Mouse (Mus musculus): ENCODE measurements around the gene Kcnk13. TPM values are rescaled to one million over a fixed set of nuclear protein-coding genes. Genes with fewer than 3 reads are reported as not detected.

Gene Kcnk13
- polyA plus RNA-seq, 1 experiment from 2014 or later: 0.45 TPM

DNA sequence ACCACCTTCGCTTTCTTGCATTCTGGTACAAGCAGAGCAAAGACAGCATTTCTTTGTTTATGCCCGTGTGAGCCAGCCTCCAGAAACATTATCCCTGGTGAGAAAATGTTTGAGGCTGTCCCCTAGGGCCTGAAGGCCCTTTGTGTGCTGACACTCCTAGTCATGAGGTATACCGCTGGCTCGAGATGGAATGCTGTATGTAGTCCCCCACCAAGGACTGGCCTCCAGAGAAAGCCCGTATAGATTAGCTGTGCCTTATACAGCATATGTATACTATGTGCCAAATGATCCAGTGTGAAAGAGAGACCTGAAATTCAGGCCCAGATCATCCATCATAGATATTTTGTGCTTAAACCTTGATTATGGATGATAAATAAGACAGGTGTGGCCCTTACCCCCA lies 40.6 kb upstream of the Kcnk13 start:
- Histone ChIP-seq H3K4me3 (ENCODE audit: low read depth, low read length) (no peak overlapping the region), H3K36me3 (ENCODE audit: control insufficient read depth, insufficient read depth, low read length) (no peaks in the 10 kb centered on the region; the same call in 1 of the 2 replicates), H3K9ac (ENCODE audit: low read length) (no peak overlapping the region), H3K27ac (replicated peaks) (no peak overlapping the region), H3K27me3 (ENCODE audit: control insufficient read depth, insufficient read depth, low read length) (no peaks in the 10 kb centered on the region), H3K9me3 (ENCODE audit: control insufficient read depth, low read length) (no peaks in the 10 kb centered on the region), H3K4me1 (replicated peaks; ENCODE audit: control insufficient read depth, insufficient read depth) (no peaks in the 10 kb centered on the region), H3K4me2 (replicated peaks; ENCODE audit: low read depth) (no peak overlapping the region)
- TF ChIP-seq EP300 (optimal IDR thresholded peaks at IDR 0.05): no peak
- TF ChIP-seq CTCF (IDR thresholded peaks at IDR 0.05; ENCODE audit: low read depth): no peak
- ATAC-seq (ENCODE audit: low FRiP score, low TSS enrichment): no peak
- DNase-seq (ENCODE audit: low spot score): no peak
- WGBS: 84% methylated on average over 5 of the region's 5 CpGs

DNA sequence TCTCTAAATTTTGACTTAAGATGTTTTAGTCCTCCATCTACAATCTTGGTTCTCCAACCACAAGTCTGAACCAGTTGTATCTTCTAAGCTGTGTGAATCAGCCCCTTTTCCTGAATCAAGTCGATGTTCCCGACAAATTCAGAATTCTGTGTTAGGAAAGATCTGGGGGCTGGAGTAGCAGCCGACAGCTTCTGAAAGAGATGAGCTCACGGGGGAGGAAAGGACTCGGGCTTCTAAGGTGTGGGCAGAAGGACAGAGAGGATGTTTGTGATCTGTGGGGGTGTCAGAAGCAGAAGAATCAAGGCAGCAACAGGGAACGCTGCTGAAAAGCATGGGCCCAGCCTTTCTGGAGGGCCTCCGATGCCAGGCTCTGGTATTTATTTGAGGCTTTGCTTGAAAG lies 36.0 kb upstream of the Kcnk13 start:
- Histone ChIP-seq H3K9ac (ENCODE audit: low read length) (no peak overlapping the region), H3K36me3 (ENCODE audit: control insufficient read depth, insufficient read depth, low read length) (no peaks in the 10 kb centered on the region; the same call in 1 of the 2 replicates), H3K27me3 (ENCODE audit: control insufficient read depth, insufficient read depth, low read length) (no peaks in the 10 kb centered on the region), H3K4me3 (ENCODE audit: low read depth, low read length) (no peak overlapping the region), H3K4me2 (replicated peaks; ENCODE audit: low read depth) (no peak overlapping the region), H3K27ac (replicated peaks) (no peak overlapping the region), H3K4me1 (replicated peaks; ENCODE audit: control insufficient read depth, insufficient read depth) (no peaks in the 10 kb centered on the region), H3K9me3 (ENCODE audit: control insufficient read depth, low read length) (no peaks in the 10 kb centered on the region)
- ATAC-seq (ENCODE audit: low FRiP score, low TSS enrichment) (no peak), DNase-seq (ENCODE audit: low spot score) (no peak)
- 89% methylated on average over 7 of the region's 7 CpGs for WGBS
- TF ChIP-seq CTCF (IDR thresholded peaks at IDR 0.05; ENCODE audit: low read depth) (no peak), EP300 (optimal IDR thresholded peaks at IDR 0.05) (no peak)

DNA sequence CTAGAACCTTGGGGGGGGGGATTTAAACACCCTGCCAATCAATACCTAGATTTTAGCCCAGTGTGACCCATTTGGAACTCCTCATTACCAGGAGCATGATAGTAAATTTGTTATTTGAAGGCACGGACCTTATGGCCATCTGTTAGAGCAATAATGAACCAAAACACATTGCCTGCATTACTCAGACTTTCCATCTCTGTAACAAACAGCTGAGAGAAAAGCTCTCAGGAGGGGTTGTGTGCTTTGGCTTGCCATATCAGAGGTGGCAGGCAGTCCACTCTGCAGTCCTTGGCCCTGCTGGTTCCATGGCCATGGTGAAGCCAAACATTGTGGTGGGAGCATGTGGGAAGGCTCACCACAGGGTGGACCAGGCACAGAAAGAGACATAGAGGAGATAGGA lies 35.1 kb upstream of the Kcnk13 start:
- Histone ChIP-seq H3K4me3 (ENCODE audit: low read depth, low read length) (no peak overlapping the region), H3K36me3 (ENCODE audit: control insufficient read depth, insufficient read depth, low read length) (no peaks in the 10 kb centered on the region; the same call in 1 of the 2 replicates), H3K27me3 (ENCODE audit: control insufficient read depth, insufficient read depth, low read length) (no peaks in the 10 kb centered on the region), H3K4me2 (replicated peaks; ENCODE audit: low read depth) (no peak overlapping the region), H3K9ac (ENCODE audit: low read length) (no peak overlapping the region), H3K4me1 (replicated peaks; ENCODE audit: control insufficient read depth, insufficient read depth) (no peaks in the 10 kb centered on the region), H3K9me3 (ENCODE audit: control insufficient read depth, low read length) (no peaks in the 10 kb centered on the region), H3K27ac (replicated peaks) (no peak overlapping the region)
- no peak for DNase-seq (ENCODE audit: low spot score)
- no peak for ATAC-seq (ENCODE audit: low FRiP score, low TSS enrichment)
- TF ChIP-seq EP300 (optimal IDR thresholded peaks at IDR 0.05) (no peak), CTCF (IDR thresholded peaks at IDR 0.05; ENCODE audit: low read depth) (no peak)
- 88% methylated on average over 1 of the region's 1 CpGs for WGBS

DNA sequence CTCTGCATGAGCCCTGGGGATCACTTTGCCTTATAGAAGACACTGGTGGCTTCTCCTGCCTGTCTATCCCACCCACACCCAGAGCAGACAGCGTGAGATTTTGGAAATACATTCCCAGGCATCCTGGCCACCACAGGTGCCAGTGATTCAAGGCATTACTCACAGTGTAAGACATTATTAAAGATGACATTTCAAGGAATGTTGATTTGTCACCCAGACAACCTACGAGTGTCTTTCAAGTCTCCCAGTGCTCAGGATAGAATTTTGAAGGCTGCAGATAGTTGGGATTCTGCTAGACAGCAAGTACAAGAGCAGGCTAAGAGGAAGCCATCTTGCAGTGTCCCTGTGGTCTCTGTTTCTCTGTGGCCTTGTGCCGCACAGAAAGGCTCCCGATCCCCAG lies 32.1 kb upstream of the Kcnk13 start:
- no peak overlapping the region for H3K27ac ChIP-seq (replicated peaks)
- no peaks in the 10 kb centered on the region; the same call in 1 of the 2 replicates for H3K36me3 ChIP-seq (ENCODE audit: control insufficient read depth, insufficient read depth, low read length)
- no peaks in the 10 kb centered on the region for H3K27me3 ChIP-seq (ENCODE audit: control insufficient read depth, insufficient read depth, low read length)
- H3K4me3 ChIP-seq (ENCODE audit: low read depth, low read length): no peak overlapping the region
- H3K9ac ChIP-seq (ENCODE audit: low read length): no peak overlapping the region
- WGBS: 84% methylated on average over 4 of the region's 4 CpGs
- H3K9me3 ChIP-seq (ENCODE audit: control insufficient read depth, low read length): no peaks in the 10 kb centered on the region
- DNase-seq (ENCODE audit: low spot score) (no peak), ATAC-seq (ENCODE audit: low FRiP score, low TSS enrichment) (no peak)
- no peak overlapping the region for H3K4me2 ChIP-seq (replicated peaks; ENCODE audit: low read depth)
- no peaks in the 10 kb centered on the region for H3K4me1 ChIP-seq (replicated peaks; ENCODE audit: control insufficient read depth, insufficient read depth)
- TF ChIP-seq EP300 (optimal IDR thresholded peaks at IDR 0.05): no peak
- TF ChIP-seq CTCF (IDR thresholded peaks at IDR 0.05; ENCODE audit: low read depth): no peak

DNA sequence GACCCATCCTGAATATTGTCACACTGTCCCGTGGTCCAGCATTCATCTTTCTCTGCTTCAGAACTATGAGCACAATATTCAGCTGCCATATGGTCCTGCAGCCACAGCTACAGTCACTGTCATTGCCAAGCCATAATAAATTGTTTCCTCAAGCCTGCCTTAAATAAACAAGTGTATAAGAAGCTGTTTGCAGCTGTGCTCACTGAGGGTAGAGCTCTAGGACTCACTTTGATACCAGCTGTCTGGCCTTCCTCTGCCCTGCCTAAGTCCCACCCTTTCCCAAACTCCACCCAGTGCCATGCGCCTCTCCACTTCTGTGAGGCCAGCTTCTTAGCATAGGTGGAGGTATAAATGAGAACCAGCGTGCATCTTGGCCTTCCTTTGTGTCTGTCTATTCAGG lies 30.7 kb upstream of the Kcnk13 start:
- Histone ChIP-seq H3K36me3 (ENCODE audit: control insufficient read depth, insufficient read depth, low read length) (no peaks in the 10 kb centered on the region; the same call in 1 of the 2 replicates), H3K4me3 (ENCODE audit: low read depth, low read length) (no peak overlapping the region), H3K9ac (ENCODE audit: low read length) (no peak overlapping the region), H3K27ac (replicated peaks) (no peak overlapping the region), H3K27me3 (ENCODE audit: control insufficient read depth, insufficient read depth, low read length) (no peaks in the 10 kb centered on the region), H3K9me3 (ENCODE audit: control insufficient read depth, low read length) (no peaks in the 10 kb centered on the region), H3K4me2 (replicated peaks; ENCODE audit: low read depth) (no peak overlapping the region), H3K4me1 (replicated peaks; ENCODE audit: control insufficient read depth, insufficient read depth) (no peaks in the 10 kb centered on the region)
- ATAC-seq (ENCODE audit: low FRiP score, low TSS enrichment): no peak
- 78% methylated on average over 3 of the region's 3 CpGs for WGBS
- no peak for TF ChIP-seq CTCF (IDR thresholded peaks at IDR 0.05; ENCODE audit: low read depth)
- no peak for TF ChIP-seq EP300 (optimal IDR thresholded peaks at IDR 0.05)
- no peak for DNase-seq (ENCODE audit: low spot score)

DNA sequence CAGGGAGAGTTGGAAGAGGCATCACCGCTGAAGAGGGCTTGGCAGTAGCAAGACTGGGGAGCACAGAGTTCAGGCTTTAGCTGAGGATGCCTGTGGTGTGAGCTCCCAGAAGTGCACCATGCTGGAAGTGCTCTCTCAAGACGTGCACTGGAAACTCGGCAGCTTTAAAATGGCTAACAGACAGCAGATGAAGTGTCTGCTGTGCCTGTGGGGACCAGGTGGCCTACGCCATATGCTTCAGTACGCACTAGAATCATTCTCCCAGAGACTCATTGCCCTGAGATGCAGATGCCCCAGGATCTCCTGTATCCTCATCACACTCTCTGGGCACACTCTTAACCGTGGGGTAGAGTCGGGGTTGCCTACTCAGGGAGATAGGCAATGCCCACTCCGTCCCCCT lies 28.9 kb upstream of the Kcnk13 start:
- Histone ChIP-seq H3K4me1 (replicated peaks; ENCODE audit: control insufficient read depth, insufficient read depth) (no peaks in the 10 kb centered on the region), H3K27me3 (ENCODE audit: control insufficient read depth, insufficient read depth, low read length) (no peaks in the 10 kb centered on the region), H3K4me3 (ENCODE audit: low read depth, low read length) (no peak overlapping the region), H3K27ac (replicated peaks) (no peak overlapping the region), H3K9me3 (ENCODE audit: control insufficient read depth, low read length) (no peaks in the 10 kb centered on the region), H3K4me2 (replicated peaks; ENCODE audit: low read depth) (no peak overlapping the region), H3K9ac (ENCODE audit: low read length) (no peak overlapping the region), H3K36me3 (ENCODE audit: control insufficient read depth, insufficient read depth, low read length) (no peaks in the 10 kb centered on the region; the same call in none of the 2 replicates)
- DNase-seq (ENCODE audit: low spot score) (no peak), ATAC-seq (ENCODE audit: low FRiP score, low TSS enrichment) (no peak)
- 93% methylated on average over 8 of the region's 8 CpGs for WGBS
- TF ChIP-seq EP300 (optimal IDR thresholded peaks at IDR 0.05) (no peak), CTCF (IDR thresholded peaks at IDR 0.05; ENCODE audit: low read depth) (no peak)
